Mouse (Mus musculus): ENCODE data around the gene Olfr331.

- TF ChIP-seq TAL1 (conservative IDR thresholded peaks at IDR 0.05; ENCODE audit: low read depth, low read length) (no peak), CTCF (IDR thresholded peaks at IDR 0.05; ENCODE audit: low read depth, low read length) (no peak), GATA1 (IDR thresholded peaks at IDR 0.05; ENCODE audit: borderline replicate concordance, low read length) (no peak), POLR2AphosphoS5 (IDR thresholded peaks at IDR 0.05; ENCODE audit: insufficient replicate concordance, low read depth, low read length) (no peak), GATA2 (IDR thresholded peaks at IDR 0.05; ENCODE audit: borderline replicate concordance, low read depth, low read length) (no peak)
These were observed 48.8 kb downstream of the Olfr331 start for GRCm38 (mm10) chr11:58453592-58453991.

Data from G1E (cell line).